Mouse (Mus musculus) mouse trophoblast stem cell (cell line): Measurements from ENCODE around the gene AI467606.
"Not testable (repeated sequence)": the region's sequence is repeated elsewhere in the genome, so short reads cannot be mapped to it uniquely, and the experiment has no call there.

Experiments
- in situ Hi-C, 2 experiments: fragments of 300-500 bp; cut with MseI, MboI; formaldehyde crosslinking; loops; 2 replicates in 1 of 2; 3 replicates in 1 of 2; pipeline ENCODE4 v1.15.1; 2025

The AI467606 gene

GRCm38 (mm10) chr7:127091114-127091896 is at the start of gene AI467606:
AI467606 (plus strand) TSS chr7:127091359.
- in situ Hi-C loops: no loop called here

GRCm38 (mm10) chr7:127041851-127042672 is 49.1 kb upstream of the AI467606 start, which contains the start of gene Kif22:
Kif22 (minus strand) TSS chr7:127042471.
- in situ Hi-C loops: no loop called here

- in situ Hi-C loops: no loop called here
Measured at GRCm38 (mm10) chr7:127055026-127055585, 36.1 kb upstream of the AI467606 start.

GRCm38 (mm10) chr7:127065538-127065937 is 25.6 kb upstream of the AI467606 start:
- in situ Hi-C loops: no loop called here

GRCm38 (mm10) chr7:127066317-127066716 is 24.8 kb upstream of the AI467606 start:
- in situ Hi-C loops: no loop called here

GRCm38 (mm10) chr7:127070871-127071413 is 20.2 kb upstream of the AI467606 start:
- in situ Hi-C loops: no loop called here

- in situ Hi-C loops: no loop called here
Measured at GRCm38 (mm10) chr7:127073221-127073620, 17.9 kb upstream of the AI467606 start.

GRCm38 (mm10) chr7:127076188-127076587 is 15.0 kb upstream of the AI467606 start:
- in situ Hi-C loops: no loop called here

GRCm38 (mm10) chr7:127077692-127078091 is 13.5 kb upstream of the AI467606 start:
- in situ Hi-C loops: no loop called here

- in situ Hi-C loops: no loop called here
Measured at GRCm38 (mm10) chr7:127080045-127080444, 11.1 kb upstream of the AI467606 start.

- in situ Hi-C loops: no loop called here
Measured at GRCm38 (mm10) chr7:127082271-127082670, 8.9 kb upstream of the AI467606 start.

GRCm38 (mm10) chr7:127082995-127083394 is 8.2 kb upstream of the AI467606 start:
- in situ Hi-C loops: no loop called here

- in situ Hi-C loops: no loop called here
Measured at GRCm38 (mm10) chr7:127083689-127084088, 7.5 kb upstream of the AI467606 start.

GRCm38 (mm10) chr7:127084794-127085193 is 6.4 kb upstream of the AI467606 start:
- in situ Hi-C loops: no loop called here

GRCm38 (mm10) chr7:127085751-127086150 is 5.4 kb upstream of the AI467606 start:
- in situ Hi-C loops: not testable (repeated sequence)

- in situ Hi-C loops: not testable (repeated sequence)
Measured at GRCm38 (mm10) chr7:127087278-127088010, 3.7 kb upstream of the AI467606 start, which contains the start of gene Zg16. Zg16 (minus strand) TSS chr7:127087328.

GRCm38 (mm10) chr7:127088083-127088482 is 3.1 kb upstream of the AI467606 start:
- in situ Hi-C loops: no loop called here

GRCm38 (mm10) chr7:127088901-127089845 is 2.0 kb upstream of the AI467606 start:
- in situ Hi-C loops: no loop called here

GRCm38 (mm10) chr7:127090154-127091113 is 725 bp upstream of the AI467606 start:
- in situ Hi-C loops: no loop called here
